Mouse (Mus musculus): ENCODE data around the gene Lsm4. TPM values are rescaled to one million over a fixed set of nuclear protein-coding genes. Genes with fewer than 3 reads are reported as not detected.
A peak's percentile ranks its signal among the peaks of the same experiment; 100 is the strongest.

Lsm4 gene
- polyA plus RNA-seq, 1 experiment from 2014 or later: 155 TPM

GRCm38 (mm10) chr8:70663691-70664090 is 9.4 kb upstream of the Lsm4 start:
- no peak overlapping the region for H3K9ac ChIP-seq
- no peaks in the 10 kb centered on the region for H3K36me3 ChIP-seq (replicated peaks)
- no peak overlapping the region for H3K4me2 ChIP-seq
- H3K4me3 ChIP-seq (replicated peaks): no peak overlapping the region
- peaks cover 49% of the 10 kb centered on the region for H3K4me1 ChIP-seq (replicated peaks)
- ATAC-seq (ENCODE audit: insufficient read depth): no peak
- H3K9me3 ChIP-seq (replicated peaks): no peaks in the 10 kb centered on the region
- H3K27ac ChIP-seq (replicated peaks): no peak overlapping the region
- H3K27me3 ChIP-seq: no peaks in the 10 kb centered on the region
- 65% methylated on average over 4 of the region's 4 CpGs for WGBS (ENCODE audit: insufficient replicate concordance)

DNA sequence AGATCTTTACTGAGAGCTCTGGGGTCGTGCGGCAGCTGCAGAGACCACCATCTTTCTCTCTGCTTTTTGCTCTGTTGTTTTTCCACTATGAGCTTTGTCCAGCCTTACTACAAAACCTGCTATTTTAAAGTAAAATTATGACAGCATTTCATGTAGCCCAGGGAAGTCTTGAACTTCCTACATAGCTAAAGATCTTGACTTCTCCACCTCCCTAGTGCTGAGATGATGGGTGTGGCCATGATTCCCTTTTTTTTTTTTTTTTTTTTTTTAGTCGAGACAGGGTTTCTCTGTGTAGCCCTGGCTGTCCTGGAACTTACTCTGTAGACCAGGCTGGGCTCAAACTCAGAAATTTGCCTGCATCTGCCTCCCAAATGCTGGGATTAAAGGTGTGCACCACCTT is 8.4 kb upstream of the Lsm4 start:
- Histone ChIP-seq H3K27me3 (no peaks in the 10 kb centered on the region), H3K4me1 (replicated peaks) (peaks cover 39% of the 10 kb centered on the region), H3K9ac (no peak overlapping the region), H3K4me2 (no peak overlapping the region), H3K36me3 (replicated peaks) (no peaks in the 10 kb centered on the region), H3K4me3 (replicated peaks) (no peak overlapping the region), H3K9me3 (replicated peaks) (no peaks in the 10 kb centered on the region), H3K27ac (replicated peaks) (no peak overlapping the region)
- WGBS (ENCODE audit: insufficient replicate concordance): 62% methylated on average over 3 of the region's 3 CpGs
- no peak for ATAC-seq (ENCODE audit: insufficient read depth)

- Histone ChIP-seq H3K4me2 (no peak overlapping the region), H3K27me3 (no peaks in the 10 kb centered on the region), H3K9me3 (replicated peaks) (no peaks in the 10 kb centered on the region), H3K36me3 (replicated peaks) (no peaks in the 10 kb centered on the region), H3K4me3 (replicated peaks) (no peak overlapping the region), H3K27ac (replicated peaks) (no peak overlapping the region), H3K9ac (no peak overlapping the region), H3K4me1 (replicated peaks) (peaks cover 30% of the 10 kb centered on the region)
- ATAC-seq (ENCODE audit: insufficient read depth): peak; percentile 38; the same call in 1 of the 2 replicates
- WGBS (ENCODE audit: insufficient replicate concordance): 68% methylated on average over 2 of the region's 2 CpGs
Observed at GRCm38 (mm10) chr8:70665599-70665998, 7.4 kb upstream of the Lsm4 start.

DNA sequence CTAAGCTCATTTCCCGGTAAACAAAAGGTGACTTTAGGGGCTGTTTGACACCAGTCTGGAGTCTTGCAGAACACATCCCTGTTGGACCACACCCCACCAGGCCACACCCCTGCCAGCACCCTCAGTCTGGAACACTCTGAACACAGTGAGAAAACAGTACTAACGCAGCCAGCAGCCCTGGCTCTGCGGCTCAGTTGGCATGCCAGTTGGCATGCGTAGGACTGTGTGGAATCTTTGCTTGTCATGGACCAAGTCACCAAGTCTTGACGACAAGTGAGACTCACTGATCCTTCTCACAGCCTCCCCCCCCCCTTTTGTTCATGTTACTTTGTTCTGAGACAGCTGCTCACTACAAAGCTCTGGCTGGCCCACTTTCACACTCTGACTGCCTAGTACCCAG is 6.0 kb upstream of the Lsm4 start:
- H3K4me2 ChIP-seq: no peak overlapping the region
- H3K4me1 ChIP-seq (replicated peaks): peaks cover 25% of the 10 kb centered on the region
- no peaks in the 10 kb centered on the region for H3K27me3 ChIP-seq
- no peaks in the 10 kb centered on the region for H3K36me3 ChIP-seq (replicated peaks)
- ATAC-seq (ENCODE audit: insufficient read depth): no peak
- H3K4me3 ChIP-seq (replicated peaks): no peak overlapping the region
- no peak overlapping the region for H3K27ac ChIP-seq (replicated peaks)
- H3K9me3 ChIP-seq (replicated peaks): no peaks in the 10 kb centered on the region
- WGBS (ENCODE audit: insufficient replicate concordance): 59% methylated on average over 5 of the region's 5 CpGs
- no peak overlapping the region for H3K9ac ChIP-seq

- Histone ChIP-seq H3K27me3 (no peaks in the 10 kb centered on the region), H3K4me3 (replicated peaks) (no peak overlapping the region), H3K4me1 (replicated peaks) (peaks cover 52% of the 10 kb centered on the region), H3K27ac (replicated peaks) (no peak overlapping the region), H3K9ac (peak overlapping the region; percentile 55; the same call in 1 of the 2 replicates), H3K4me2 (no peak overlapping the region), H3K36me3 (replicated peaks) (peaks cover 7% of the 10 kb centered on the region), H3K9me3 (replicated peaks) (no peaks in the 10 kb centered on the region)
- WGBS (ENCODE audit: insufficient replicate concordance): 75% methylated on average over 10 of the region's 10 CpGs
- no peak for ATAC-seq (ENCODE audit: insufficient read depth)
Observed at GRCm38 (mm10) chr8:70671615-70672324, 1.3 kb upstream of the Lsm4 start.

DNA sequence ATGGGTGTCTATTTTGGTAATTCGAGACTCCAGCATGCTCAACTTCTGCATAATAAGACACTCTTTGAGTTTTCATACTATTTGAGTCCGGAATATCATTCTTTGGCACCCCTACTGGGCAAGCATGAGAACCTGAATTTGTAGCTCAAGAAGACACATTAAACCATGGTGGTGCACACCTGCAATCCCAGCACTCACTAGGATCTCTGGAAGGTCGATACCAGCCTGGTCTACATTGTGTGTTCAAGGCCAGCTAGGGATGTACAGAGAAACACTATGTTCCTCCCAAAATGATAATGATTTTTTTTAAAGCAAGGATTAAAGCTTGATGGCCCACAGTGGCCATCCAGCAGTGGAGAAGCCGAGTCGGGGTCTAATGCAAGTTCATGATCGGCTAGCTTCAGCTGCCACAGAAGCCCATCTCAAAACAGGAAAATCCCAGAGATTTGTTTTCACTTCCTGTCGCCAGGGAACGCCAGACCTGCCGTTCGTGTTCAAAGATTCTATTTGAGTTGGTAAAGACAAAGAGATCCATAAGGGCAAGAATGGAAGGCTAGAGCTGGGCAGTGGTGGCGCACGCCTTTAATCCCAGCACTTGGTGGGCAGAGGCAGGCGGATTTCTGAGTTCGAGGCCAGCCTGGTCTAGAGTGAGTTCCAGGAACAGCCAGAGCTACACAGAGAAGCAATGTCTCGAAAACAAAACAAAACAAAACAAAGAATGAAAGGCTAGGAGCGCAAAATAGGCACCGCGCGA is 546 bp upstream of the Lsm4 start:
- Histone ChIP-seq H3K36me3 (replicated peaks) (peaks cover 7% of the 10 kb centered on the region), H3K9ac (peak overlapping the region; percentile 55), H3K27ac (replicated peaks) (peak overlapping the region; percentile 78), H3K9me3 (replicated peaks) (no peaks in the 10 kb centered on the region), H3K27me3 (no peaks in the 10 kb centered on the region), H3K4me3 (replicated peaks) (peak overlapping the region; percentile 73), H3K4me2 (peak overlapping the region; percentile 81), H3K4me1 (replicated peaks) (peaks cover 54% of the 10 kb centered on the region)
- peak; percentile 3; the same call in 1 of the 2 replicates for ATAC-seq (ENCODE audit: insufficient read depth)
- 32% methylated on average over 19 of the region's 19 CpGs for WGBS (ENCODE audit: insufficient replicate concordance)

GRCm38 (mm10) chr8:70674109-70674508 is 1.1 kb downstream of the Lsm4 start:
- ATAC-seq (ENCODE audit: insufficient read depth): no peak
- peak overlapping the region; percentile 81 for H3K4me2 ChIP-seq

GRCm38 (mm10) chr8:70674716-70675115 is 1.7 kb downstream of the Lsm4 start:
- Histone ChIP-seq H3K27ac (replicated peaks) (peak overlapping the region; percentile 95), H3K4me1 (replicated peaks) (peaks cover 76% of the 10 kb centered on the region), H3K4me3 (replicated peaks) (0 out of 2 replicates have a peak overlapping the region, but pooled peaks have one; percentile 73), H3K9me3 (replicated peaks) (no peaks in the 10 kb centered on the region), H3K9ac (peak overlapping the region; percentile 70; the same call in 1 of the 2 replicates), H3K4me2 (peak overlapping the region; percentile 81), H3K27me3 (no peaks in the 10 kb centered on the region), H3K36me3 (replicated peaks) (peaks cover 28% of the 10 kb centered on the region)
- WGBS (ENCODE audit: insufficient replicate concordance): 28% methylated on average over 4 of the region's 4 CpGs
- no peak for ATAC-seq (ENCODE audit: insufficient read depth)

More at GRCm38 (mm10) chr8:70674109-70674508, 1.1 kb downstream of the Lsm4 start:
- H3K9me3 ChIP-seq (replicated peaks): no peaks in the 10 kb centered on the region
- peak overlapping the region; percentile 73 for H3K4me3 ChIP-seq (replicated peaks)
- H3K36me3 ChIP-seq (replicated peaks): peaks cover 22% of the 10 kb centered on the region
- peaks cover 70% of the 10 kb centered on the region for H3K4me1 ChIP-seq (replicated peaks)
- peak overlapping the region; percentile 95 for H3K27ac ChIP-seq (replicated peaks)
- peak overlapping the region; percentile 70 for H3K9ac ChIP-seq
- WGBS (ENCODE audit: insufficient replicate concordance): 72% methylated on average over 3 of the region's 3 CpGs
- H3K27me3 ChIP-seq: no peaks in the 10 kb centered on the region

DNA sequence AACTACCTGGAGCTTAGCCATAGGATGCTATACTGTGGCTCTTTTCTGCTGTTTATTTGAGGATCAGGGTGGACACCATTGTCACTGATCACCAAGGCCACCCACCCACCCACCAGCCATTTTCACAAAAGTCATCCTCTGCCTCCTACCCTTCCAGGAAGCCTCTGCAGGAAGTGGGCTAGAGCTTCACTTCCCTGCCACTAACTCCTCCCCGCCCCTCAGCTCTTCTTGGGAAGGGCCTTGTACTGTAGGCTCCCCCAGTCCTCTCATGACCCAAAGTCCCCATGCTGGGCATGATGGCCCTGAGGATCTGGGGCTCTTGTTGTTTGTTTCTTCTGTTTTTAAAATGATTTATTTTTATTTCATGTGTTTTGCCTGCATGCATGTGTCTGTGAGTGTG is 2.3 kb downstream of the Lsm4 start:
- WGBS (ENCODE audit: insufficient replicate concordance): 41% methylated on average over 1 of the region's 1 CpGs
- Histone ChIP-seq H3K36me3 (replicated peaks) (peaks cover 30% of the 10 kb centered on the region), H3K27ac (replicated peaks) (peak overlapping the region; percentile 95), H3K4me2 (peak overlapping the region; percentile 81; the same call in 1 of the 2 replicates), H3K4me3 (replicated peaks) (no peak overlapping the region), H3K27me3 (no peaks in the 10 kb centered on the region), H3K4me1 (replicated peaks) (peaks cover 82% of the 10 kb centered on the region), H3K9ac (no peak overlapping the region), H3K9me3 (replicated peaks) (no peaks in the 10 kb centered on the region)
- no peak for ATAC-seq (ENCODE audit: insufficient read depth)

GRCm38 (mm10) chr8:70677451-70678080 is 4.5 kb downstream of the Lsm4 start:
- peak overlapping the region; percentile 67 for H3K27ac ChIP-seq (replicated peaks)
- 75% methylated on average over 15 of the region's 15 CpGs for WGBS (ENCODE audit: insufficient replicate concordance)
- peaks cover 91% of the 10 kb centered on the region for H3K4me1 ChIP-seq (replicated peaks)
- H3K4me2 ChIP-seq: peak overlapping the region; percentile 55
- no peaks in the 10 kb centered on the region for H3K9me3 ChIP-seq (replicated peaks)
- 0 out of 2 replicates have a peak overlapping the region, but pooled peaks have one; percentile 10 for H3K4me3 ChIP-seq (replicated peaks)
- 0 out of 2 replicates have a peak overlapping the region, but pooled peaks have one; percentile 2 for H3K9ac ChIP-seq
- ATAC-seq (ENCODE audit: insufficient read depth): no peak
- peaks cover 4% of the 10 kb centered on the region for H3K27me3 ChIP-seq
- H3K36me3 ChIP-seq (replicated peaks): peaks cover 30% of the 10 kb centered on the region

- H3K36me3 ChIP-seq (replicated peaks): peaks cover 30% of the 10 kb centered on the region
- H3K9ac ChIP-seq: no peak overlapping the region
- no peak for ATAC-seq (ENCODE audit: insufficient read depth)
- H3K4me1 ChIP-seq (replicated peaks): peaks cover 88% of the 10 kb centered on the region
- no peak overlapping the region for H3K27ac ChIP-seq (replicated peaks)
- H3K9me3 ChIP-seq (replicated peaks): no peaks in the 10 kb centered on the region
- H3K4me2 ChIP-seq: no peak overlapping the region
- H3K4me3 ChIP-seq (replicated peaks): no peak overlapping the region
- H3K27me3 ChIP-seq: peaks cover 10% of the 10 kb centered on the region
Observed at GRCm38 (mm10) chr8:70678679-70679078, 5.6 kb downstream of the Lsm4 start.
